Mouse (Mus musculus): Measurements from ENCODE around the gene Arhgef40.

Gene Arhgef40

DNA sequence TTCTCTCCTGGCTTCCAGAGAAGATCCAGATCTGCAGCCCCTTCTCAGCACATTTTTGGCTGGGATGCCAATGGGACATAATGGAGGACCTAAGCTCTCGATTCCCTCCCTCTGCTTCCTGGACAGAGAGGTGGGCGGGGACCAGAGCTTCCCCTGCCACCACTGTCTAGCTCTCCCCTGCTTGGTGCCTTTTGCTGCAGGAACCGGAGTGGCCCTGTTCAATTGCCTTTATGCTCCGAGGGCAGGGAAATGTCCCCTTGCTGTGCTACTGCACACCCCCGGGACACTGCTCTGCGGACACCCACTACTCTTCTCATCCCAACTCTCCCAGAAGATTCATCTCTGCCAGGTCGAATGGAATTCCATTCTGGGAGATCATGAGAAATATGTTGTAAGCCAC lies 20.6 kb downstream of the Arhgef40 start:
- no peak for DNase-seq

DNA sequence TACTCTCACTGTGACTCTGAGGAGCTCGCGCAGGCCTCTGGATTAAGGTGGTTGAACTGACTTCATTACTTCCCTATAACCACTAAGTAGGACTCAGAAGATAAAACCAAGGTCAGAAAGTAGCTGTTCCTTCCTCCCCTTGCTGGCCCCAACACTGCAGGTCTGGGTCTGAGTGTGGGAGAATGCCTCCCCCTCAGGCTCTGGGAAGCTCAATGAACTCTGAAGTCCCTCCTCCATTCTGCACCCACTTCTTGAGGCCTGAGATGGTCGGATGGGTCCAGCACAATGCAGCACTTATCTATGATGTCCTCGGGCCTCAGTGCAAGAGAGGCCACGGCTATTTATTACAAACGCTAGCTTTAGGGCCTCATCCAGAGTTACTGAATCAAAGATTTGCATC lies 21.1 kb downstream of the Arhgef40 start:
- no peak for DNase-seq

GRCm38 (mm10) chr14:52006241-52006640 lies 21.7 kb downstream of the Arhgef40 start:
- DNase-seq = no peak

DNA sequence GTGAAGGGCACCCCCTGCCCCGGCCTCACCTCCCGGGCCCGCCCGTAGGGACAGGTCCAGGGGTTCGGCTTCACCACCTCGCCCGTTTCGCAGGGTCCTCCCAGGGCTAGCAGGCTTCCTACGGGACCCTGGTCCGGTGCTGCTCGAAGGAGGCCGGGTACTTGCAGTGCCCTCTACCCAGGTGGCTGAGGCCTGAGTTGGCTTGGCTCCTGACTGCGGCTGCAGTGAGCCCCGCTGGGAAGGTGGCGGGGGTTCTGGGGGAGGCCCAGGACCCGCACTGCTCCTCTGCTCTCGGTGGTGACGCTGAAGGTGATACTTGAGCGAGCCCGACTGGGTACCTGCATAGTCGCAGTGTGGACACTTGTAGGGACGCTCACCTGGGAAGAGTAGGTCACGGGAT lies 22.3 kb downstream of the Arhgef40 start:
- DNase-seq = no peak

- DNase-seq = peak; percentile 93
Measured at GRCm38 (mm10) chr14:52008321-52009203, 24.0 kb downstream of the Arhgef40 start.

DNA sequence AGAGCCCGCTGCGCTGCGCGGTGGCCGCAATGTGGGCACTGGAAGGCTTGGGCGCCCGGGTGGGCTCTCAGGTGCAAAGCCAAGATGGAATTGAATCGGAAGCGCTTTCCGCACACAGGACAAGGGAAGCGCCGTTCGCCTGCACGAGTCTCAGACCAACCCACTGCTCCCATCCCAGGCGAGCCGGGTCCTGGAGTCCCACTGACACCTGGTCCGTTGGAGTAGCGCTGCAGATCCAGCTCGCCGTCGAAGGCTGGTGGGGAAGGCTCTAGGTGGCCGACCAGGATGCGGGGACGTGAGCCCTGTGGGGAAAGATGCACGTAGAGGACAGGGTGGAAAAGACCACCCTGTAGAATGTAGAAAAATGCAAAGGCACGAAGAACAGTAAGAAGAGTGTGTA lies 24.8 kb downstream of the Arhgef40 start:
- DNase-seq = no peak

GRCm38 (mm10) chr14:52009841-52010240 lies 25.3 kb downstream of the Arhgef40 start:
- DNase-seq = no peak

DNA sequence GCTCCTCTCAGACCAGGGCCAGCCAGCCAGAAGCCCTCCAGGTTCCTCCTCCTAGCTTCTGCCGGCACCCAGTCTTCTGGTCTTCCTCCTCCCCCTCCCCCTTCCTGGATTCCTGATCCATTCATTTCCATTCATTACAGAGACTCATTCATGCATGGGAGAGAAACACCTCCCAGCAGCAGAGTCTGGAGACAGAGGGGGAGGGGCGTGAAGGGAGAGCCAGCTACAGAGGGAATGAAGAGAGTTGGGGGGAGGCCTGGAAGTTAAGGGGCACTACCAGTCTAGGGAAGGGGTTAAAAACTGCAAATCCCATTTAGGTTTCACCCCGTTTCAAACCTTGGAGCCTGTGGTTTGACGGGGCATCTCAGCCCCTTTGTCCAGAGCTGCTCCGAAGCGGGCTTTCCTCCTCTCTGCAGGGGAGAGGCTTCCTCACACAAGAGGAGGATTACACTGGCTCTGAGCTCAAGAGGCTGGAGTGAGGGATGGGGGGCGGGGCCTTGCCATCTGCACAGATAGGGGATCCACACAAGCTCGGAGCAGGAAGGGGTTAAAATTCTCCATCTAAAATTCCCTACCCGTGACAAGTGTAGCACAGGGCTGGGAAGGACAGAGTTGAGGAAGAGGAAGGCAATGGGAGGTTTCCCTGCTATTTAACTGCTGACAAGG lies 26.1 kb downstream of the Arhgef40 start:
- peak; percentile 70 for DNase-seq

GRCm38 (mm10) chr14:52011683-52012082 lies 27.2 kb downstream of the Arhgef40 start:
- no peak for DNase-seq

GRCm38 (mm10) chr14:52012085-52012484 lies 27.6 kb downstream of the Arhgef40 start:
- no peak for DNase-seq

GRCm38 (mm10) chr14:52012553-52012952 lies 28.0 kb downstream of the Arhgef40 start:
- no peak for DNase-seq

DNA sequence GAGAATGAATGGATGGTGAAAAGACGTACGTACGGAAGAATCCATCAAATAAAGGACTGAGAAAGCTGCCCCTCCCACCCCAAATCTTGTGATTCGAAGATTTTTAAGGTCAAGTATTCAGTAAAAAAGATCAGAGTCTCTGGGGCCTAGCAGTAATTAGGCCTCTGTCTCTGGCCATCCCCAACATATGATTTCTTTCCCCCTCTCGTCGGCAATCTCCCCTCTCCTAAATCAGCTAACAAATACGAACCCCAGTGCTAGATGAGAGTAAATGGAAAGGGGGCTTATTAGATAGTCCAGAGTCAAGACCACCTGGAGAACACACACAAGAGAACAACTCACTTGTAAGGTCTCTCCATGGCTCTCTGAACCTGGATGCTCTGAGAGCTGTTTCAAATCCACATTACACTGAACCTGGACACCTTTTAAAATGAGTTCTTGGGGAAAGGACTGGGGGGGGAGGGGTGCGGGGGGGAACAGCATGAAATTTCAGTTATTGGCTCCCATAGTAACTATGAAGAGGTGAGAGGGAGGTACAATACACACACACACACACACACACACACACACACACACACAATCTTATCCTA lies 28.6 kb downstream of the Arhgef40 start:
- no peak for DNase-seq

- no peak for DNase-seq
Measured at GRCm38 (mm10) chr14:52013771-52014219, 29.3 kb downstream of the Arhgef40 start.

GRCm38 (mm10) chr14:52014271-52014760 lies 29.8 kb downstream of the Arhgef40 start:
- DNase-seq = no peak

DNA sequence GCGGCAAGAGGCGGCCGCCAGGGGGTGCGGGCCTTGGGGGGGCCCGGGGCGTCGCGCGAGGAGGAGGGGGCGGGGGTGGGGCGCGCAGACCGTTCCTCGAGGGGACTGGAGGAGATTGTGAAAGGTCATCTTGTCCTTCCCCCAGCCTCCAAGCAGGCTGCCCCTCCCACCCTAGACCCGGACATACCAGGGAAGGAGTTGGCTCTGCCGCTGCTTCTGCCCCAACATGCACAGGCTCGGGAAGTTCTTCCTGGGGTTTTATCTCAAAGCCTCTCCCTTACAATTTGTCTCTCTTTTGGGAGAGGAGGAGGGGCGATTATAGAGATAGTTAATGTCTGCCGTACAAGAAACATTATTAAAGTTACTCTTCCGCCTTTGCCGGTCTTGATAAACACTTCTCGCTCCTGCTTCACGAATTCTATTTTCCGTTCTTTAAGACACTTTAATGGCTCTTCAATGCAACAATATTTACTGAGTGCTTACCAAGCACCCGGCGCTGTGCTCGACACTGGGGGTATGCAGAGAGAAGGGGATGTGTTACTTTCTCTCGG lies 30.3 kb downstream of the Arhgef40 start:
- DNase-seq = peak; percentile 62

GRCm38 (mm10) chr14:52015445-52016100 lies 31.1 kb downstream of the Arhgef40 start, which contains the start of gene Tmem253:
Tmem253 (plus strand) TSS chr14:52015658.
- DNase-seq = no peak

DNA sequence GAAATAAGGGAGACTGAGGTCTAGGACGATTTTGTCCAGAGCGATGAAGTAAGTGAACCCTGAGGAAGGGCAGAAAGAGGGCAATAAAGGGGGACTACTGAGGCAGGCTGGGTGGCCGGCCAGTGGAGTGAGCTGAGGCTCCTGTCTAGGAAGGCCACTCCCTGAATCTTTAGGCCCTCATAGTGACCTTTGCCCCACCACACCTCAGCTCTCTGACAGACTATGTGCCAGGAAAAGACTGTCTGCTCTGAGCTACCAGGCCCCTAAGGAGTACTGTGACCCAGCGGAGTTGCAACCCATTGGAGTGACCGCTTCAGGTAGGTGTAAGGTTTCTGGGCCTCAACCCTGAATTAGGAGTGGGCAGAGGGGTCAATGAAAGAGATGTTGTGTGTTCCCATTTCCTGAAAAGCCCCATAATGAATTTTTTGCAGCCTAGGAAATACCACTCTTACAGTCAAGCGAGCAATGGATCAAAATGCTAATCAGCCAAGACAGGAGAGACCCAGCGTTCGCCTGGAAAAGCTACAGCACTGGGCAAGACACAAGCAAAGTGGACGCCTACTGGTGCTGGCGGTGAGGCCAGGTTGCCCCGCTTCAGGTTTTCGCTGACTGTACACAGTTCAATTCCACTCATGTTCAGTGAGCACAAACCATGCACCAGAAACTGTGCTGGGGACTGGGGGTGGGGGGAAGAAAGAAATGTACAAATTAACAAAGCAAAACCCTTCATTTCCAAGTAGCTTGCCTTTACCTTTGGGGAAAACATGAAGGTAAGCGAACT lies 32.3 kb downstream of the Arhgef40 start:
- no peak for DNase-seq

DNA sequence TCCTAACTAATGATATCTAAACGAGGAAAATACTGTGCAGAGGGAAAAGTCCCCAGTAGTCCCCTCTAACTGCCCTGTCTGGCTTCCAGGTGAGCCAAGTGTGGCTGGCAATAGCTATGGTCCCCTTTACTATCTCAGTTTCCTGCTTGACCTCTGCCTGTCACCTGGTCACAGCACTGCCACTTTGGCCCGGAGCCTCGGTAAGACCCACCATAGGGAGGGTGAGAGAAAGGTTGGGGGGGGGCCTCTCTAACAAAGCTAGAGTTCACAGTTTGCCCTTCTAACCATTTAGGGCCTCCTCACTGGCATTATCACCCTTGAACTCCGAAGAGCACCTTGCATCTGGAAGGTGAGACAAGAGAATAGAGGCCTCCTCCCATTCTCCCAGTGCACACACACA lies 33.1 kb downstream of the Arhgef40 start:
- no peak for DNase-seq

GRCm38 (mm10) chr14:52018248-52019050 lies 33.9 kb downstream of the Arhgef40 start:
- DNase-seq = no peak

- peak; percentile 45 for DNase-seq
Measured at GRCm38 (mm10) chr14:52019051-52019589, 34.6 kb downstream of the Arhgef40 start.
